Mouse (Mus musculus) hindbrain, embryonic 16.5 days (tissue): ENCODE measurements around the gene Mast3. TPM values are rescaled to one million over a fixed set of nuclear protein-coding genes. Genes with fewer than 3 reads are reported as not detected.

Source experiments
- ATAC-seq: fragments of 200-750 bp; cut with Nextera tagmentation; 2 replicates; pipeline ENCODE4 v1.8.0; 2017; ENCODE audit warnings: moderate TSS enrichment, moderate library complexity
- H3K27ac ChIP-seq: fragments of 300-500 bp; sonication (generic); 2 replicates; pipeline ENCODE4 v1.5.1; 2014; ENCODE audit warnings: low read depth, mild to moderate bottlenecking, control low read depth, low read length, moderate library complexity
- H3K27me3 ChIP-seq: fragments of 300-500 bp; sonication (generic); replicated peaks from 2 replicates; pipeline ENCODE4 v1.6.1; 2014; ENCODE audit warnings: low read length; ENCODE audit not compliant: control insufficient read depth, insufficient read depth
- H3K36me3 ChIP-seq: fragments of 300-500 bp; sonication (generic); 2 replicates; pipeline ENCODE4 v1.6.1; 2014; ENCODE audit warnings: mild to moderate bottlenecking, low read length, moderate library complexity, mixed read lengths; ENCODE audit not compliant: control insufficient read depth, insufficient read depth
- H3K4me1 ChIP-seq: fragments of 300-500 bp; sonication (generic); 2 replicates; pipeline ENCODE4 v1.6.1; 2014; ENCODE audit warnings: low read depth, low read length; ENCODE audit not compliant: control insufficient read depth, insufficient read depth
- H3K4me2 ChIP-seq: fragments of 300-500 bp; sonication (generic); 2 replicates; pipeline ENCODE4 v1.6.1; 2014; ENCODE audit warnings: mild to moderate bottlenecking, low read length, control low read depth, moderate library complexity
- H3K4me3 ChIP-seq: fragments of 300-500 bp; sonication (generic); 2 replicates; pipeline ENCODE4 v1.5.1; 2014; ENCODE audit warnings: mild to moderate bottlenecking, low read length, control low read depth, moderate library complexity
- H3K9ac ChIP-seq: fragments of 300-500 bp; sonication (generic); 2 replicates; pipeline ENCODE4 v1.6.1; 2014; ENCODE audit warnings: low read depth, mild to moderate bottlenecking, control low read depth, low read length, moderate library complexity
- H3K9me3 ChIP-seq: fragments of 300-500 bp; sonication (generic); 2 replicates; pipeline ENCODE4 v1.6.1; 2014; ENCODE audit warnings: mild to moderate bottlenecking, low read length, moderate library complexity; ENCODE audit not compliant: control insufficient read depth
- WGBS: fragments of 180-500 bp; shearing (Covaris S2); extraction: QIAGEN DNeasy Blood & Tissue Kit; methylation state at CpG from one replicate; pipeline ENCODE4 v1.1.7; 2014; 5-methylcytosine and 5-hydroxymethylcytosine counted together
- microRNA-seq: library from miRNA; unstranded; fragments of <30 nt; microRNA quantifications from one replicate; pipeline ENCODE4, GENCODE M21; 2017
- polyA plus RNA-seq: library from polyadenylated mRNA; unstranded; fragments of >200 nt; fragmentation: Nextera tagmentation; extraction: Ambion mirVana; gene quantifications from 2 replicates; pipeline ENCODE4 v1.2.1, GENCODE M21; 2015

Gene Mast3
- polyA plus RNA-seq, 1 experiment from 2014 or later: 21.9 TPM

DNA sequence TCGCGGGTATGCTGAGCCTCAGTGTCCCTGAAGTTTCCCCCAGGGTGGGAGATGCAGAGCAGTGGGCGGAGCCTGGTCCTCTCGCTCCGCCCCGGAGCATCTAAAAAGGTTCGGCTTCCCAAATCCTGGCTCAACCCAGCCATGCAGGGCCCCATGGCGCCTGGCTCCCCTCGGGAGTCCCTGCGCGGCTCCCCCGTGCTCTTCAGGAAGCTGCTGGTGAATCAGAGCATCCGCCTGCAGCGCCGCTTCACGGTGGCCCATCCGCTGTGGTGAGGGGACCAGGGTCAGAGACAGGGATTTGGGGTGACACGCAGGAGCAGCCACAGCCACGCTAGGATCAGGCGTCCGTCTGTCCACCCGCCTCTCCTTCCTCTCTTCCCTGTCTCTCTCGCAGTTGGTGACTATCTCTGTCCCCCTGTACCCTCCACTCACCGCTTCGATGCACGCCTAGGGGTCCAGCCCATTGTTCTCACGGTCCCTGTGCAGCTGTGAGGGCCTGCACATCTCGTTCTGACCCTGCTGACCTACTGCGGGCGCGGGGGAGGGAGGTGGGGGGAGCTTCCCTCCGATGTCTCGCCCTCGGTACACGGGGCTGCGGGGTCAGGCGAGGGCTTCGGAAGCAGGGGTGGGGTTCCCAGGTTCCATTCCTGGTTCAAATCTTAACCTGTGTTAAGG lies 61.7 kb downstream of the Mast3 start:
- peak overlapping the region; percentile 38 for H3K9ac ChIP-seq

DNA sequence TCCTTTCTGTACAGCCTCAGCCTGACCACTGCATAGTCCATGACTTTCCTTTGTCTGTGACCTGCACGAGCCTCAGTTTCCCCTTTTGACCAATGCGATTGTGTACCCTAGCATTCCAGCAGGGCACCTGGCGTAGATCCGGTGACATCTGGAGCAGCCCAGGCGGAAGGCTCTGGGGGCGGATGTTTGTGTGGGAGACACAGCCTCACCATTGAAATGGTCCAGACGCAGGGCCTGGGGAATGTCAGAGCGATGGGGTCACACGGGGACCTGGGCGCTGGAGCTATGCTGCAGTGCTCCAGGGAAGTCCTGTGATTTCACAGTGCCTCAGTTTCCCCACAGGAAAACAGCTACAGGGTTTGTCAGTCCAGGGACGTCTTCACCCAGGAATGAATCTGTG lies 62.7 kb downstream of the Mast3 start:
- H3K4me3 ChIP-seq: no peak overlapping the region
- WGBS: 73% methylated on average over 11 of the region's 11 CpGs
- H3K27ac ChIP-seq: no peak overlapping the region
- peaks cover 36% of the 10 kb centered on the region for H3K27me3 ChIP-seq
- no peak overlapping the region for H3K9ac ChIP-seq
- no peaks in the 10 kb centered on the region for H3K9me3 ChIP-seq
- peaks cover 13% of the 10 kb centered on the region for H3K4me1 ChIP-seq
- no peak overlapping the region for H3K4me2 ChIP-seq
- ATAC-seq: no peak
- no peaks in the 10 kb centered on the region for H3K36me3 ChIP-seq

More for the DNA sequence above, 61.7 kb downstream of the Mast3 start:
- H3K4me2 ChIP-seq: peak overlapping the region; percentile 67
- H3K9me3 ChIP-seq: no peaks in the 10 kb centered on the region
- no peak overlapping the region for H3K27ac ChIP-seq
- no peak; the same call in 1 of the 2 replicates for ATAC-seq
- H3K4me3 ChIP-seq: peak overlapping the region; percentile 40
- H3K4me1 ChIP-seq: peaks cover 13% of the 10 kb centered on the region
- H3K27me3 ChIP-seq: peaks cover 36% of the 10 kb centered on the region
- WGBS: 2% methylated on average over 38 of the region's 38 CpGs
- H3K36me3 ChIP-seq: no peaks in the 10 kb centered on the region

DNA sequence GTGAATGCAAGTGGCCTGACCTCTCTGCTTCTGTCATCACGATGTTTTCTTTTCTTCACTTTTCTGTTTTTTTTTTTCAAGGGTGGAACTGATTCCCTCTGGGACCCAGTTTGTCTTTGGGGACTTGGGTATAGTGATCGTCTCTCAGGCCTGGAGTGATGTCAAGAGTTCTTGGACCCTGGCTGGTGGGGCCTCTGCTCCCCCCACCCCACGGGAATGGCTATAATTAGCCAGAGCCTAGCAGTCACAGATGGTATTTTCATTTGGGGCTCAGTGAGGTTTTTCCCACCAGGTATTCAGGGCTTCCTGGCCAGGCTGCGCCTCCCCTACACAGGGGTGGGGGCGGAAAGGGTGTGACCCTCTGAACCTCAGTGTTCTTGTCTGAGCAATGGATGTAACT lies 63.2 kb downstream of the Mast3 start:
- H3K27me3 ChIP-seq: peaks cover 35% of the 10 kb centered on the region
- no peaks in the 10 kb centered on the region for H3K9me3 ChIP-seq
- H3K4me1 ChIP-seq: peaks cover 13% of the 10 kb centered on the region
- no peak for ATAC-seq
- WGBS: 63% methylated on average over 5 of the region's 5 CpGs
- H3K27ac ChIP-seq: no peak overlapping the region
- H3K9ac ChIP-seq: no peak overlapping the region
- no peak overlapping the region for H3K4me3 ChIP-seq
- no peaks in the 10 kb centered on the region for H3K36me3 ChIP-seq
- no peak overlapping the region for H3K4me2 ChIP-seq

DNA sequence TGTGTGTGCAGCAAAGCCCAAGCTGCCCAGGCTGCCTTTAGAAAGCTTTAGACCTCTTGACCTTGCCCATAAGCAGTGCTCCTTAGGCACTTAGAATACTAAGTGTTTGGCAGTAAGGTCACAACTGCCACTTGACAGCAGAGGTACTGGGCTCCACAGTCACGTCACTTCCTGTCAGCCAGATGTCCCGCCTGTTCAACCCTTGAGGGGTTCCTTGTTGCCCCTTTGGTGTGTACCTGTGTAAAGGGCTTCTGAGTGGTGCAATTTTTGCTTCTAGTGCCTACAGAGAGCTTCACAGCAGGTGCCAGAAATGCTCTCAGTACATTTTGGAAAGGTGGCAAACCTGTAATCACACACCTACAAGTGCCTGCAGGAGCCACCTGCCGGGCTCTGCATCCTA lies 66.6 kb downstream of the Mast3 start:
- Histone ChIP-seq H3K36me3 (no peaks in the 10 kb centered on the region), H3K4me1 (peaks cover 4% of the 10 kb centered on the region), H3K9me3 (no peaks in the 10 kb centered on the region), H3K27ac (no peak overlapping the region), H3K4me3 (no peak overlapping the region), H3K9ac (no peak overlapping the region), H3K27me3 (peaks cover 15% of the 10 kb centered on the region), H3K4me2 (no peak overlapping the region)
- 72% methylated on average over 3 of the region's 3 CpGs for WGBS
- ATAC-seq: no peak

DNA sequence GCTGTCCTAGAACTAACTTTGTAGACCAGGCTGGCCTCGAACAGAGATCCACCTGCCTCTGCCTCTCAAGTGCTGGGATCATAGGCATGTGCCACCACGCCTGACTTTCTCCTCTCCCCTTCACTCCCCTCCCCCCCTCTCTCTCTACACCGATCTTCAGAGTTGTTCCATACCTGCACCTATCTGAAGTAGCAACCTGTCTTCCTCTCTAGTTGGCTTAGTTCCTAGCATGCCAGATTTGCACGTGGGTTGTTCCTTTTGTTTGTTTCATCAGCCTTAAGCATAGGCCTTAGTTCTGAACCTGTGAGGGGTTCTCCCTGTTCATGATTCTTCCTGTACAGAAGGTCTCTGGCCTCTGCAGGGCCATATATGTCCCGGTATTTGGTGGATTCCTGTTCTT lies 67.1 kb downstream of the Mast3 start:
- ATAC-seq: no peak
- Histone ChIP-seq H3K4me2 (no peak overlapping the region), H3K4me1 (no peaks in the 10 kb centered on the region), H3K9ac (no peak overlapping the region), H3K4me3 (no peak overlapping the region), H3K27ac (no peak overlapping the region), H3K27me3 (peaks cover 9% of the 10 kb centered on the region), H3K36me3 (no peaks in the 10 kb centered on the region), H3K9me3 (no peaks in the 10 kb centered on the region)
- 72% methylated on average over 5 of the region's 5 CpGs for WGBS

DNA sequence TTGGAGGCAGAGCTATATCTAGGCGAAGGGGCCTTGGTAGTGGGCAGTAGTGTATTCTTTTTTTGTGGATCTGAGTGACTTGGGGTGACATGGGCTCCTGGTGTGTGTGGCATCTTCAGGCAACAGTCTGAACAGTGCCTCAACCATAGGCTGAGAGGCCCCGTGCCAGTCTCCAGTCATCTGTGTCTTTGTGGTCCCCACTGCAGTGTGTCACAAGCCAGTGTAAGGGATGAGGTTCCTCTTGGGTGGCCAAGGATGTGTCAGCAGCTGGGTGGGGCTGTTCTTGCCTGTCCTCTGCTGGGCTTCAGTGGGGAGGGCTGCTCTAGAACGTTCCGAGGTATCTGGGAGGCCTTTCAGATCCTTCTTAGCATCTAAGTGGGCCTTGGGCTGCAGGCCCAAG lies 73.9 kb downstream of the Mast3 start:
- peaks cover 26% of the 10 kb centered on the region for H3K27me3 ChIP-seq
- H3K4me1 ChIP-seq: no peaks in the 10 kb centered on the region
- H3K36me3 ChIP-seq: no peaks in the 10 kb centered on the region
- no peak for ATAC-seq
- H3K4me2 ChIP-seq: no peak overlapping the region
- H3K4me3 ChIP-seq: no peak overlapping the region
- no peaks in the 10 kb centered on the region for H3K9me3 ChIP-seq
- 86% methylated on average over 4 of the region's 4 CpGs for WGBS
- no peak overlapping the region for H3K27ac ChIP-seq
- H3K9ac ChIP-seq: no peak overlapping the region

DNA sequence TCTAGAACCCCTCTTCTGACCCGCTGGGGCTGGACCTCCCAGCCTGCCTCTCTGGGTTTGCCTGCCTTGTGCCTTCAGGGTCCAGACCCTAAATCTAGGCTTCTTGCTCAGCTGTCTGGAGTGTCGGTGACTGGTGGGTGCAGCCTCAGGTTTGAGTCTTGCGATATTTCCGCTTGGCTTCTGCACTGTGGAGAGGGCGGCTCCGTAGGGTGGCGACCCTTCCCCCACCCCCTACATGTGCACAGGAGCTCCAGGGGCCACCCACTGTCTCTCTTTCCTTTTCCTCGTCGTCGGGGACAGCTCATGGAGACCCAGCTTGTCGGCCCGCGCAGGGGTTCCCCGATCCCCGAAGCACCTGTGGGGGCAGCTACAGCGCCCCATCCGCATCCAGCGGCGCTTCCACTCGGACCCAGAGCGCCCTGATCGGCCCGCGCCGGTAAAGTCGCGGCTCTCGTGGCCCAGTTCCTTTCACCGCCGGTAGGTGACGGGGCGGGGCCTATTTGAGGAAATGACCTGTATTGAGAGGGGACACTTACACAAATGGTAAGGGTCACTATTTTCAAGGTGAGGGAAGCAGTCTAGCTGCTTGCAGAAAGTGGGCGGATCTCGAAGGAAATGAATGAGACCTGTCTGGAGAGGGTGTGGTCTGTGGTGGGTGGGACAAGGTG lies 74.9 kb downstream of the Mast3 start:
- Histone ChIP-seq H3K9ac (no peak overlapping the region), H3K36me3 (no peaks in the 10 kb centered on the region), H3K27ac (no peak overlapping the region), H3K27me3 (peaks cover 26% of the 10 kb centered on the region), H3K4me3 (peak overlapping the region; percentile 14; the same call in 1 of the 2 replicates), H3K4me1 (no peaks in the 10 kb centered on the region), H3K4me2 (peak overlapping the region; percentile 38), H3K9me3 (no peaks in the 10 kb centered on the region)
- 5% methylated on average over 34 of the region's 34 CpGs for WGBS
- no peak for ATAC-seq

Small RNA genes within 50 kb of the gene (microRNA-seq; reads per million reads assigned to microRNA genes)
- gene Mir7240: 0.62 reads per million

Other genes with a start within 250 kb of the Mast3 start
- 150 and 164 TPM in 2 replicates for gene Isyna1, start 210.7 kb downstream of the Mast3 start, polyA plus RNA-seq
- gene Ssbp4, start 196.2 kb downstream of the Mast3 start, polyA plus RNA-seq: 148 and 157 TPM in 2 replicates
- 1.1 and 1.6 TPM in 2 replicates for gene Lrrc25, start 188.9 kb downstream of the Mast3 start, polyA plus RNA-seq
- gene Gdf15, start 172.6 kb downstream of the Mast3 start, polyA plus RNA-seq: 0.11 and 0.48 TPM in 2 replicates
- gene Pgpep1, start 144.7 kb downstream of the Mast3 start, polyA plus RNA-seq: 78.3 and 87.6 TPM in 2 replicates
- gene Lsm4, start 131.8 kb downstream of the Mast3 start, polyA plus RNA-seq: 168 and 169 TPM in 2 replicates
- 60.0 and 69.0 TPM in 2 replicates for gene Jund, start 106.1 kb downstream of the Mast3 start, polyA plus RNA-seq
- 0.10 TPM in 1 of 2 replicates, not detected in the other for gene Iqcn, start 101.6 kb downstream of the Mast3 start, polyA plus RNA-seq
- gene Gm3336, start 86.5 kb downstream of the Mast3 start, polyA plus RNA-seq: 0.19 TPM in 1 of 2 replicates, not detected in the other
- gene Pde4c, start 81.3 kb downstream of the Mast3 start, polyA plus RNA-seq: 0.19 and 0.42 TPM in 2 replicates
- gene Rab3a, start 50.4 kb downstream of the Mast3 start, polyA plus RNA-seq: 622 and 635 TPM in 2 replicates
- 48.6 and 49.9 TPM in 2 replicates for gene Mpv17l2, start 44.1 kb downstream of the Mast3 start, polyA plus RNA-seq
- gene Pik3r2, start 28.3 kb downstream of the Mast3 start, polyA plus RNA-seq: 115 and 118 TPM in 2 replicates
- 0.11 and 0.14 TPM in 2 replicates for gene Il12rb1, start 3.4 kb upstream of the Mast3 start, polyA plus RNA-seq
- 6.8 and 7.9 TPM in 2 replicates for gene Arrdc2, start 34.7 kb upstream of the Mast3 start, polyA plus RNA-seq
- 16.3 and 18.5 TPM in 2 replicates for gene Kcnn1, start 58.2 kb upstream of the Mast3 start, polyA plus RNA-seq
- gene Ccdc124, start 68.9 kb upstream of the Mast3 start, polyA plus RNA-seq: 168 and 190 TPM in 2 replicates
- 2.4 and 3.1 TPM in 2 replicates for gene Slc5a5, start 87.7 kb upstream of the Mast3 start, polyA plus RNA-seq
- 1,821 and 2,018 TPM in 2 replicates for gene Rpl18a, start 92.4 kb upstream of the Mast3 start, polyA plus RNA-seq
- gene Map1s, start 100.9 kb upstream of the Mast3 start, polyA plus RNA-seq: 57.8 and 71.4 TPM in 2 replicates